Mouse (Mus musculus): ENCODE results near the gene Coro6. TPM values are rescaled to one million over a fixed set of nuclear protein-coding genes. Genes with fewer than 3 reads are reported as not detected.

Coro6 gene
- polyA plus RNA-seq, 1 experiment = 23.9 TPM

GRCm38 (mm10) chr11:77491123-77491501 lies 28.9 kb downstream of the Coro6 start:
- no peak for TF ChIP-seq POLR2A (IDR thresholded peaks at IDR 0.05; ENCODE audit: control insufficient read depth, extremely low read depth, insufficient read depth, low read length, poor library complexity)
- peak; percentile 97 for TF ChIP-seq CTCF (IDR thresholded peaks at IDR 0.05; ENCODE audit: borderline replicate concordance, control insufficient read depth, extremely low read depth, insufficient read depth, low read length, poor library complexity)
- H3K36me3 ChIP-seq (ENCODE audit: control insufficient read depth, insufficient read depth, low read length) = no peaks in the 10 kb centered on the region
- H3K27me3 ChIP-seq (ENCODE audit: control insufficient read depth, insufficient read depth, low read length) = no peaks in the 10 kb centered on the region; the same call in 1 of the 2 replicates
- H3K4me1 ChIP-seq (replicated peaks; ENCODE audit: control insufficient read depth, insufficient read depth, low read length) = peaks cover 45% of the 10 kb centered on the region
- H3K27ac ChIP-seq (ENCODE audit: control insufficient read depth, insufficient read depth, low read length) = no peak overlapping the region
- under 1% methylated on average over 13 of the region's 13 CpGs for WGBS
- DNase-seq = peak; percentile 95
- H3K4me3 ChIP-seq (ENCODE audit: control insufficient read depth, insufficient read depth, low read length) = peak overlapping the region; percentile 18; the same call in 1 of the 2 replicates

- H3K36me3 ChIP-seq (ENCODE audit: control insufficient read depth, insufficient read depth, low read length) = no peaks in the 10 kb centered on the region
- TF ChIP-seq CTCF (IDR thresholded peaks at IDR 0.05; ENCODE audit: borderline replicate concordance, control insufficient read depth, extremely low read depth, insufficient read depth, low read length, poor library complexity) = no peak
- no peak for TF ChIP-seq POLR2A (IDR thresholded peaks at IDR 0.05; ENCODE audit: control insufficient read depth, extremely low read depth, insufficient read depth, low read length, poor library complexity)
- under 1% methylated on average over 23 of the region's 23 CpGs for WGBS
- DNase-seq = peak; percentile 33
- H3K27me3 ChIP-seq (ENCODE audit: control insufficient read depth, insufficient read depth, low read length) = no peaks in the 10 kb centered on the region; the same call in 1 of the 2 replicates
- no peak overlapping the region for H3K27ac ChIP-seq (ENCODE audit: control insufficient read depth, insufficient read depth, low read length)
- H3K4me1 ChIP-seq (replicated peaks; ENCODE audit: control insufficient read depth, insufficient read depth, low read length) = peaks cover 43% of the 10 kb centered on the region
- peak overlapping the region; percentile 18 for H3K4me3 ChIP-seq (ENCODE audit: control insufficient read depth, insufficient read depth, low read length)
Measured at GRCm38 (mm10) chr11:77491502-77492291, 29.5 kb downstream of the Coro6 start.

GRCm38 (mm10) chr11:77492311-77492871 lies 30.2 kb downstream of the Coro6 start:
- WGBS = under 1% methylated on average over 18 of the region's 18 CpGs
- peak overlapping the region; percentile 61 for H3K4me3 ChIP-seq (ENCODE audit: control insufficient read depth, insufficient read depth, low read length)
- TF ChIP-seq POLR2A (IDR thresholded peaks at IDR 0.05; ENCODE audit: control insufficient read depth, extremely low read depth, insufficient read depth, low read length, poor library complexity) = no peak
- no peak for TF ChIP-seq CTCF (IDR thresholded peaks at IDR 0.05; ENCODE audit: borderline replicate concordance, control insufficient read depth, extremely low read depth, insufficient read depth, low read length, poor library complexity)
- peaks cover 43% of the 10 kb centered on the region for H3K4me1 ChIP-seq (replicated peaks; ENCODE audit: control insufficient read depth, insufficient read depth, low read length)
- H3K27ac ChIP-seq (ENCODE audit: control insufficient read depth, insufficient read depth, low read length) = peak overlapping the region; percentile 2; the same call in 1 of the 2 replicates
- no peaks in the 10 kb centered on the region; the same call in 1 of the 2 replicates for H3K27me3 ChIP-seq (ENCODE audit: control insufficient read depth, insufficient read depth, low read length)
- DNase-seq = peak; percentile 59
- H3K36me3 ChIP-seq (ENCODE audit: control insufficient read depth, insufficient read depth, low read length) = no peaks in the 10 kb centered on the region

- DNase-seq = peak; percentile 93
- Histone ChIP-seq H3K4me1 (replicated peaks; ENCODE audit: control insufficient read depth, insufficient read depth, low read length) (peaks cover 44% of the 10 kb centered on the region), H3K36me3 (ENCODE audit: control insufficient read depth, insufficient read depth, low read length) (no peaks in the 10 kb centered on the region), H3K4me3 (ENCODE audit: control insufficient read depth, insufficient read depth, low read length) (peak overlapping the region; percentile 61), H3K27ac (ENCODE audit: control insufficient read depth, insufficient read depth, low read length) (peak overlapping the region; percentile 2; the same call in 1 of the 2 replicates), H3K27me3 (ENCODE audit: control insufficient read depth, insufficient read depth, low read length) (no peaks in the 10 kb centered on the region; the same call in 1 of the 2 replicates)
- peak; percentile 74; the same call in 1 of the 2 replicates for TF ChIP-seq CTCF (IDR thresholded peaks at IDR 0.05; ENCODE audit: borderline replicate concordance, control insufficient read depth, extremely low read depth, insufficient read depth, low read length, poor library complexity)
- TF ChIP-seq POLR2A (IDR thresholded peaks at IDR 0.05; ENCODE audit: control insufficient read depth, extremely low read depth, insufficient read depth, low read length, poor library complexity) = peak; percentile 73
- WGBS = 1% methylated on average over 31 of the region's 32 CpGs
Measured at GRCm38 (mm10) chr11:77492911-77493332, 30.7 kb downstream of the Coro6 start.

GRCm38 (mm10) chr11:77493512-77494343 lies 31.5 kb downstream of the Coro6 start, which contains the start of gene Git1:
Gene Git1 (plus strand): TSS chr11:77493562.
- peaks cover 41% of the 10 kb centered on the region for H3K4me1 ChIP-seq (replicated peaks; ENCODE audit: control insufficient read depth, insufficient read depth, low read length)
- WGBS = 3% methylated on average over 73 of the region's 74 CpGs
- no peaks in the 10 kb centered on the region; the same call in 1 of the 2 replicates for H3K27me3 ChIP-seq (ENCODE audit: control insufficient read depth, insufficient read depth, low read length)
- DNase-seq = peak; percentile 54
- TF ChIP-seq CTCF (IDR thresholded peaks at IDR 0.05; ENCODE audit: borderline replicate concordance, control insufficient read depth, extremely low read depth, insufficient read depth, low read length, poor library complexity) (no peak), POLR2A (IDR thresholded peaks at IDR 0.05; ENCODE audit: control insufficient read depth, extremely low read depth, insufficient read depth, low read length, poor library complexity) (no peak)
- peak within 1 kb of the TSS; percentile 2; the same call in 1 of the 2 replicates for H3K27ac ChIP-seq (ENCODE audit: control insufficient read depth, insufficient read depth, low read length)
- peak within 1 kb of the TSS; percentile 72 for H3K4me3 ChIP-seq (ENCODE audit: control insufficient read depth, insufficient read depth, low read length)
- no peaks in the 10 kb centered on the region for H3K36me3 ChIP-seq (ENCODE audit: control insufficient read depth, insufficient read depth, low read length)

- no peaks in the 10 kb centered on the region for H3K27me3 ChIP-seq (ENCODE audit: control insufficient read depth, insufficient read depth, low read length)
- H3K4me3 ChIP-seq (ENCODE audit: control insufficient read depth, insufficient read depth, low read length) = peak overlapping the region; percentile 72
- peaks cover 35% of the 10 kb centered on the region for H3K4me1 ChIP-seq (replicated peaks; ENCODE audit: control insufficient read depth, insufficient read depth, low read length)
- TF ChIP-seq CTCF (IDR thresholded peaks at IDR 0.05; ENCODE audit: borderline replicate concordance, control insufficient read depth, extremely low read depth, insufficient read depth, low read length, poor library complexity) (no peak), POLR2A (IDR thresholded peaks at IDR 0.05; ENCODE audit: control insufficient read depth, extremely low read depth, insufficient read depth, low read length, poor library complexity) (no peak)
- WGBS = 22% methylated on average over 4 of the region's 4 CpGs
- H3K27ac ChIP-seq (ENCODE audit: control insufficient read depth, insufficient read depth, low read length) = no peak overlapping the region
- no peaks in the 10 kb centered on the region for H3K36me3 ChIP-seq (ENCODE audit: control insufficient read depth, insufficient read depth, low read length)
- no peak for DNase-seq
Measured at GRCm38 (mm10) chr11:77494344-77494676, 32.1 kb downstream of the Coro6 start.

All from thymus, adult 2 months (tissue).